Mouse (Mus musculus) heart, postnatal 0 days (tissue): ENCODE results near the gene F930015N05Rik.

Source experiments
- CTCF ChIP-seq: IDR thresholded peaks from 2 replicates; pipeline ENCODE4 v1.5.1; 2016; ENCODE audit warnings: antibody characterized with exemption, control low read depth, low read depth
- EP300 ChIP-seq: IDR thresholded peaks from 2 replicates; pipeline ENCODE4 v1.6.1; 2016; ENCODE audit warnings: antibody characterized with exemption, low read depth

DNA sequence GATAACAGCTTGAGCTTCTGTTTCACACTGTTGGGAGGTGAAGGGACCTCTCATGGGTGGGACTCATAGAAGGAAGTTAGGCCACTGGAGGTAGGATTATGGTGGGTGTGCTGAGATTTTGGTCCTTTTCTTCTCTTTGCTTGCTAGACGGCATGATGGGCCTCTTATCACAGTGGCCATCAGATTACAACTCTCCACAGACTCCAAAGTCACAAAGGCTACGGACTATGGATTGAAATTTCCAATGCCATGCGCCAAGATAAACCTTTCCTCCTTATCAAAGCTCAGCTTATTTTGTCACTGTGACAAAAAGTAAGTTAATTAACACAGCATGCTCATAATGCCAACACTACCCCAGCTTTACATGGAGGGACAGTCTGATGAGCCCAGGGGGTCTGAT is 38.8 kb downstream of the F930015N05Rik start:
- no peak for TF ChIP-seq CTCF
- no peak for TF ChIP-seq EP300
